Mouse (Mus musculus) limb, embryonic 13.5 days (tissue): Measurements from ENCODE around the gene Bcar1. TPM values are rescaled to one million over a fixed set of nuclear protein-coding genes. Genes with fewer than 3 reads are reported as not detected.

Experiments used
- ATAC-seq: fragments of 200-750 bp; cut with Nextera tagmentation; 2 replicates; pipeline ENCODE4 v1.8.0; 2017; ENCODE audit warnings: low read depth, moderate number of reproducible peaks, moderate TSS enrichment; ENCODE audit not compliant: low FRiP score
- H3K27ac ChIP-seq: fragments of 300-500 bp; sonication (generic); 2 replicates; pipeline ENCODE4 v1.5.1; 2015; ENCODE audit warnings: inconsistent platforms, mild to moderate bottlenecking, moderate library complexity
- H3K27me3 ChIP-seq: fragments of 300-500 bp; sonication (generic); 2 replicates; pipeline ENCODE4 v1.6.1; 2015; ENCODE audit warnings: mild to moderate bottlenecking, inconsistent platforms
- H3K36me3 ChIP-seq: fragments of 300-500 bp; sonication (generic); 2 replicates; pipeline ENCODE4 v1.6.1; 2015; ENCODE audit warnings: inconsistent platforms, mild to moderate bottlenecking, moderate library complexity
- H3K4me1 ChIP-seq: fragments of 300-500 bp; sonication (generic); 2 replicates; pipeline ENCODE4 v1.6.1; 2015; ENCODE audit warnings: inconsistent platforms
- H3K4me2 ChIP-seq: fragments of 300-500 bp; sonication (generic); replicated peaks from 2 replicates; pipeline ENCODE4 v1.6.1; 2015; ENCODE audit warnings: inconsistent platforms, mild to moderate bottlenecking, moderate library complexity
- H3K4me3 ChIP-seq: fragments of 300-500 bp; sonication (generic); 2 replicates; pipeline ENCODE4 v1.5.1; 2015; ENCODE audit warnings: moderate library complexity, mild to moderate bottlenecking, inconsistent platforms
- H3K9ac ChIP-seq: fragments of 300-500 bp; sonication (generic); 2 replicates; pipeline ENCODE4 v1.6.1; 2015; ENCODE audit warnings: mild to moderate bottlenecking, inconsistent platforms
- H3K9me3 ChIP-seq: fragments of 300-500 bp; sonication (generic); 2 replicates; pipeline ENCODE4 v1.6.1; 2016; ENCODE audit warnings: inconsistent platforms
- WGBS: fragments of 180-500 bp; shearing (Covaris S2); methylation state at CpG from one replicate; pipeline ENCODE4 v1.1.7; 2015; 5-methylcytosine and 5-hydroxymethylcytosine counted together
- polyA plus RNA-seq: library from polyadenylated mRNA; unstranded; fragments of >200 nt; fragmentation: Nextera tagmentation; extraction: Ambion mirVana; gene quantifications from 2 replicates; pipeline ENCODE4 v1.2.1, GENCODE M21; 2015

The Bcar1 gene
- polyA plus RNA-seq, 1 experiment from 2014 or later = 41.8 TPM

DNA sequence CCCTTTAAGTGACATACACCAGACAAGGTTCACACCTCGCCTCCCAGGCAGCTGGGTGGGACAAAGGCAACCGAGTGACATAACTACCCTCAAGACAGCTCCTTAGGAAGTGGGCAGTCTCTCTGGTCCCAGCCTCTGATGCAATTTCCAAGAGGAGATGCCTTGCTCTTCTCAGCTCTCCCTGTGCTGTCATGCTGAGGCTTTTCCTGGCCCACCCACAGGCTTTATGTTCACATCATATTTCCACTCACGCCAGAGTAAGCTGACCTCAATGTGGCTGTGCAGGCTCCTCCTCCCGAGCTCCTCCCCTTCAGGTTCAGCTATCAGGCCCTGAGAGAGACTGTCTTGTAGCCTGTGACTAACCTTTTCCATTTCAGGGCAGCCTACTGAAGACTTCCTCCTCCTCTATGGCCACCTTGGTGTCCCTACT, 23.5 kb downstream of the Bcar1 start:
- Histone ChIP-seq H3K4me1 (peaks cover 31% of the 10 kb centered on the region), H3K27me3 (no peaks in the 10 kb centered on the region), H3K9me3 (no peaks in the 10 kb centered on the region), H3K36me3 (peaks cover 50% of the 10 kb centered on the region), H3K27ac (no peak overlapping the region), H3K9ac (no peak overlapping the region), H3K4me2 (no peak overlapping the region), H3K4me3 (no peak overlapping the region)
- WGBS = 51% methylated on average over 4 of the region's 4 CpGs
- no peak for ATAC-seq

DNA sequence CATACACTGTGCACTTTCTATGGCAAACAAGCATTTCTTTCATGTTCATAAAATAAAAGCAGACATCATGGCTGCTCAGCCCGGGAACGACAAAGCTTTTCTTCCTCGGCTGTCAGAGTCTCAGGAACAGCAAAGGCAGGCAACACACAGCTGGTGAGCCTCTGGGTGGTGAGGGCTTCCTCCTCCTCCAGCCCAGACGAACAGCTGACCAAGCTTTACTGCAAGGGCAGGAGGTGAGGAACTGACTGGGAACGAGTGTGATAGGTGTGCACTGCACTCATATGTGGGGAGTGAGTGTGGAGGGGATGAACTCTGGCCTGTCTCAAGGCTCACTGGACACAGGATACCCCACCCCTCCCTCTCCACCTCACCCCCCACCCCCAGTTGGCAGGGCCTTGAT, 24.7 kb downstream of the Bcar1 start:
- no peak overlapping the region for H3K27ac ChIP-seq
- no peaks in the 10 kb centered on the region for H3K27me3 ChIP-seq
- WGBS = 69% methylated on average over 5 of the region's 5 CpGs
- no peak overlapping the region for H3K9ac ChIP-seq
- no peak overlapping the region for H3K4me3 ChIP-seq
- H3K4me1 ChIP-seq = peaks cover 22% of the 10 kb centered on the region
- no peaks in the 10 kb centered on the region for H3K9me3 ChIP-seq
- no peak overlapping the region for H3K4me2 ChIP-seq
- H3K36me3 ChIP-seq = peaks cover 62% of the 10 kb centered on the region
- ATAC-seq = no peak

DNA sequence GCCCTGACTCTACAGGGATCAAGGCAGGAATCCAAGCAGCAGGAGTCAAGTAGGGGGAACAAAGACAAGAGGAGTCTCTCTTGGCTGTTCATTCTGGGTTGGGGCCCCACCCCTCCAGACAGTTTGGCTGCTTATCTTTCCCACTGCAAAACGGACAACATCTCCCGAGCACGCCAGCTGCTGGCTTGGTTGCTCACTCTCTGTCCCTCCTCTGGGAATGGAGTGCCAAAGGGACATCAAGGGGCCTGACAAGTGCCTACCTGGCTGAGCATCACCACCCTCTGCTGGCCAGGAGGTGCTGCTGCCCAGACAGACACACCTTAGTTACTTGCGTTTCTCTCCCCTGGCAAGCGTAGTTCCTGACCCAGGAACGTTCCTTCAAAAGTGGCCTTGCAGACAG, 25.7 kb downstream of the Bcar1 start:
- H3K4me2 ChIP-seq = no peak overlapping the region
- peaks cover 22% of the 10 kb centered on the region for H3K4me1 ChIP-seq
- H3K9ac ChIP-seq = peak overlapping the region; percentile 64; the same call in 1 of the 2 replicates
- no peaks in the 10 kb centered on the region for H3K27me3 ChIP-seq
- no peak for ATAC-seq
- 78% methylated on average over 6 of the region's 6 CpGs for WGBS
- no peak overlapping the region for H3K4me3 ChIP-seq
- H3K9me3 ChIP-seq = no peaks in the 10 kb centered on the region
- H3K36me3 ChIP-seq = peaks cover 72% of the 10 kb centered on the region
- peak overlapping the region; percentile 85 for H3K27ac ChIP-seq

DNA sequence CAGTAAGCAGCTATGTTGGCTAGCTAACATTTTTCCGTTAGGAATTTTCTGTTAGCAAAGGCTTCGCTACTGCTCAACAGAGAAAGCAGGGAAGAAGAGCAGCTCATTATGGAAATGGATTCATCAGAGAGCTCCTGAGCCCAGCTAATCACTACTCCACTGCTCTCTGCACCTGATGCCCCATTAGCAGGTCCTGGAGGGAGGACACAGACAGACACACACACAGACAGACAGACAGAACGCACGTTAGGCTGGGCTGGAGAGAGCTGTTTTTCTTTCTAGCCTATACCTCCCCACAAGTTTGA, 26.2 kb downstream of the Bcar1 start:
- no peak overlapping the region for H3K4me3 ChIP-seq
- WGBS = 84% methylated on average over 4 of the region's 4 CpGs
- peaks cover 22% of the 10 kb centered on the region for H3K4me1 ChIP-seq
- H3K4me2 ChIP-seq = peak overlapping the region; percentile 25; the same call in 1 of the 2 replicates
- H3K27ac ChIP-seq = peak overlapping the region; percentile 85
- ATAC-seq = no peak
- H3K9ac ChIP-seq = peak overlapping the region; percentile 64
- no peaks in the 10 kb centered on the region for H3K27me3 ChIP-seq
- H3K36me3 ChIP-seq = peaks cover 77% of the 10 kb centered on the region
- no peaks in the 10 kb centered on the region for H3K9me3 ChIP-seq

DNA sequence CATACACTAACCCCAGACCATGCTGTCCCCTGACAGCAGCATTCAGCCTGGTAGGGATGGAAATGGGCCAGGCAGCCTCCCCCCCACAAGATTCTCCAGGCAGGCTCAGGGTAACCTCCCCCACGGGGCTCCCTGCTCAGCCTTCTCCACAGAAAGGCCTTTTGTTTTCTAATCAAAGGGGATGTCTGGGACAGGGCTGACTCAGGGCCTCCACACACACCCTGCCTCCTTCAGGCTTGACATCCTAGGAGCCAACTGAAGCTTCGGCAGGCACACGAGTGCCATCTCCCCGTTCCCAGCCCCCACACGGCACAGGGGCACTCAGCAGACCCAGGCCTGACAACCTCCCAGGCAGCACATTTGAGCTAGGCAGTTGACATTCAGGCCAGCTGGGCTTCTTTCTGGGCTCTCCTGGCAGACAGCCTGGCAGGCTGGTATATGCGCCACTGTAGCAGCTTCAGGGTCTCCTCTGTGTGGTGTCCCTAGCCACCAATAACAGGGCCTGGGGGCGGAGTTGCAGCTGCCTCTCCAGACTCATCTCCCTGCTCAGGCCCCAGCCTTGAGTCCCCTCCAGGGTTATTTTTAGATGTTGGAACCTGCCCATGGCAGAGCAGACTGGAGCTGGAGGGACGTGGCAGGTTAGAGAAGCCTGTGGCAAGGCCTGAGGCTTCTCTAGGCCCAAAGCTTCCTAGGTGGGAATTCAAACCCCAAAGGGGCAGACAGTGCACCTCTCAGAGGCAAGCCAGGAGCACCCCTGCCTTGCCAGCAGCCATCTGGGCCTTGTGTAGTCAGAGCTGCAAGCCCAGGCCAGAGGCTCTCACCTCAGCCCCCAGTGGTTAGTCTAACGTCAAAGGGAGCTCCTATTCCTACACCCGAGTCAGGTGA, 26.8 kb downstream of the Bcar1 start:
- no peaks in the 10 kb centered on the region for H3K9me3 ChIP-seq
- peaks cover 83% of the 10 kb centered on the region for H3K36me3 ChIP-seq
- peak overlapping the region; percentile 25; the same call in 1 of the 2 replicates for H3K4me2 ChIP-seq
- H3K9ac ChIP-seq = peak overlapping the region; percentile 64
- H3K4me3 ChIP-seq = no peak overlapping the region
- 65% methylated on average over 10 of the region's 10 CpGs for WGBS
- peaks cover 22% of the 10 kb centered on the region for H3K4me1 ChIP-seq
- H3K27me3 ChIP-seq = no peaks in the 10 kb centered on the region
- ATAC-seq = peak; percentile 70
- H3K27ac ChIP-seq = peak overlapping the region; percentile 85

DNA sequence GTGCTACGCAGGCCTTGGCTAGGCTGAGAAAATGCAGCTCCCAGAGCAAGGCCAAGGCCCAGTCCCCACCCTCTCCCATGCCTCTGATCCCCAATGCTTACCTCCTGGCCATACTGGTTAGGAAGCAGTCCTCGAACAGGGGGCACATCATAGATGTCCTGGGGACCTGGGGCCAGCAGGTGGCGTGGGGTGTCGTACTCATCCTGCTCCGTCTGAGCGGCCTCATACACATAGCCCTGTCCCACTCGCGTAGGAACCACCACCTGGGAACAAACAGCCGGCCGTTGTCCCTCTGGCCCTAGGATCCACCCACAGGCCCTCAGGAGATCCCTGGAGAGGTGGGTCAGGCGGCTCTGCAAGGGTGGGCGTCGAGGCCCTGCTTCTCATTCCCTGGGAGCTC, 28.1 kb downstream of the Bcar1 start:
- WGBS = 90% methylated on average over 13 of the region's 13 CpGs
- H3K36me3 ChIP-seq = peaks cover 87% of the 10 kb centered on the region

DNA sequence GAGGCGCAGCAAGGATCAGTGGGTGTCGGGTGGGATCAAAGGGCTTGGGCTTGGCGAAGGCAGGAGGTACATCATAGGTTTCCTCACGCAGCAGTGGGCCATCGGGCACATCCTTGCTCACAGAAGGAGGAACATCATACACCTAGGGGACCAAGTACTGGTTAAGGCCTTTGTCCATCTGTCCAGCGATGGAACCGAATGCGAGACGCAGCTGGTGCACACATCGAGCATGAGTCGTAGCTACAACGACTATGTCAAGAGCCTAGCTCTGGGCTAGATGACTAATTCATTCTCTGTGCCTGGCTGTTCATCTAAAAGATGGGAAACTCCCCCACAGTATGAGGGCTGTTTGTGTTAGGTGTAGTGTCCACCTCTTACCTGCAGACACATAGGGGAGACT, 29.3 kb downstream of the Bcar1 start:
- Histone ChIP-seq H3K4me1 (peaks cover 22% of the 10 kb centered on the region), H3K4me2 (no peak overlapping the region), H3K27ac (no peak overlapping the region), H3K36me3 (peaks cover 87% of the 10 kb centered on the region), H3K4me3 (no peak overlapping the region), H3K9ac (no peak overlapping the region; the same call in 1 of the 2 replicates), H3K9me3 (no peaks in the 10 kb centered on the region), H3K27me3 (no peaks in the 10 kb centered on the region)
- WGBS = 95% methylated on average over 12 of the region's 12 CpGs
- ATAC-seq = no peak

More for the DNA sequence above, 28.1 kb downstream of the Bcar1 start:
- Histone ChIP-seq H3K4me3 (no peak overlapping the region), H3K4me1 (peaks cover 22% of the 10 kb centered on the region), H3K4me2 (no peak overlapping the region), H3K9me3 (no peaks in the 10 kb centered on the region), H3K27me3 (no peaks in the 10 kb centered on the region), H3K27ac (no peak overlapping the region), H3K9ac (no peak overlapping the region)
- ATAC-seq = no peak

DNA sequence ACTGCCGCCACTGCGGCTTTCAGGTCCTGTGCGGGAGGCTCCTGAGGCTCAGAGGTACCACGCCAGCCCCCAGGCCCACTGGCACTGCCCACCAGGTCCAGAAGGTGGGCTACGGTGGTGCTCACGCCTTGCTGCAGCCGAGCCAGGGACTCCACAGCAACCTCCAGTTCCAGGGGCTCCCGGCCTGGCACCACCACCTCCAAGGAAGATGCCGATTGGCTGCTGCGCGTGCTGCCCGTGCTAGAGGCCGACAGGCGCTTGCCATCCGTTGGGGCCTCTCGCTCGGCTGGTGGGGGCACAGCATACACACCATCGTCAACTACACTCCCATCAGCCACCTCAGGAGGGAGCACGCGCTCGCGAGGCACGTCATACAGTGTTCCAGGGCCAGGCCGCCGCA, 29.8 kb downstream of the Bcar1 start:
- H3K27me3 ChIP-seq = no peaks in the 10 kb centered on the region
- H3K4me2 ChIP-seq = no peak overlapping the region
- peaks cover 88% of the 10 kb centered on the region for H3K36me3 ChIP-seq
- H3K27ac ChIP-seq = no peak overlapping the region
- H3K4me3 ChIP-seq = no peak overlapping the region
- ATAC-seq = no peak
- no peak overlapping the region for H3K9ac ChIP-seq
- H3K9me3 ChIP-seq = no peaks in the 10 kb centered on the region
- peaks cover 22% of the 10 kb centered on the region for H3K4me1 ChIP-seq
- 94% methylated on average over 25 of the region's 25 CpGs for WGBS

DNA sequence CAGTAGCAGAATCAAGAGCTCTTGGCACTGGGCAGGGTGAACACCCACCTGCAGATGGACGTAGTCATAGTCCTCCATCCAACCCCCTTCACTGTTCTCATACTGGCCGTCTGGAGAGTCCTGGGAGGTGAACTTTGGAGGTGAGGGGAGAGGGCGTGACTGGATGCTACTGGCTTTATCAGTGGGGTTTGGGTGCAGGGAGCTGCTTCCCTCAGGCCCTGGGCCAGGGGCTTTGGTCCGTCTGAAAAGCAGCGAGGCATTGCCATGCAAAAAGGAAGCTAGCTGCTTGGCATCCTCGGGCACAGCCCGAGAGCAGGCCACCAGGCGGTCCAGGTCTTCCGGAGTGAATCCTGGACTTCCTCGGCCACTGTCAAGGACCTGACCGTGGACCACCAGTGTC, 30.3 kb downstream of the Bcar1 start:
- H3K27me3 ChIP-seq = no peaks in the 10 kb centered on the region
- H3K9ac ChIP-seq = no peak overlapping the region; the same call in 1 of the 2 replicates
- no peak for ATAC-seq
- WGBS = 91% methylated on average over 11 of the region's 11 CpGs
- peaks cover 22% of the 10 kb centered on the region for H3K4me1 ChIP-seq
- no peak overlapping the region for H3K4me3 ChIP-seq
- peaks cover 85% of the 10 kb centered on the region for H3K36me3 ChIP-seq
- no peak overlapping the region for H3K27ac ChIP-seq
- H3K9me3 ChIP-seq = no peaks in the 10 kb centered on the region
- no peak overlapping the region for H3K4me2 ChIP-seq

DNA sequence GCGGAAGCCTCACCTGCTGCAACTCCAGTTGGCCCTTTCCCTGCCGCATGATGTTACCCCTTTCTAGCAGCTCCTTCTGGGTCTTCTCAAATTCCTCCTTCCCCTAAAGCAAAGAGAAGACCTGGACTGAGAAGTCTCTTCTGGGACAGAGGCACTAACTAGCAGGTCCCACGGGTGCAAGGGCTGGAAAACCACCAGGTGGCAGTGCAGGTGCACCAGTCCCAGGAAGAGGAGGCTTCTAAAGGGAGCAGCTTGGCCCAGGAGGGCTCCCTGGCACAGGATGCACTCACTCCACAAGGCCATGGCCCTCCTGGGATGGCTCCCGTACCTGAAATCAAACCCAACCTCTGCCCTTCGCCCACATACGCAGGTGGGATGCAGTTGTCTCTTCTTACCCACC, 31.0 kb downstream of the Bcar1 start:
- Histone ChIP-seq H3K4me2 (no peak overlapping the region), H3K9ac (no peak overlapping the region), H3K4me3 (no peak overlapping the region), H3K4me1 (peaks cover 17% of the 10 kb centered on the region), H3K27me3 (no peaks in the 10 kb centered on the region), H3K27ac (no peak overlapping the region), H3K9me3 (no peaks in the 10 kb centered on the region), H3K36me3 (peaks cover 83% of the 10 kb centered on the region)
- 74% methylated on average over 6 of the region's 6 CpGs for WGBS
- ATAC-seq = no peak

DNA sequence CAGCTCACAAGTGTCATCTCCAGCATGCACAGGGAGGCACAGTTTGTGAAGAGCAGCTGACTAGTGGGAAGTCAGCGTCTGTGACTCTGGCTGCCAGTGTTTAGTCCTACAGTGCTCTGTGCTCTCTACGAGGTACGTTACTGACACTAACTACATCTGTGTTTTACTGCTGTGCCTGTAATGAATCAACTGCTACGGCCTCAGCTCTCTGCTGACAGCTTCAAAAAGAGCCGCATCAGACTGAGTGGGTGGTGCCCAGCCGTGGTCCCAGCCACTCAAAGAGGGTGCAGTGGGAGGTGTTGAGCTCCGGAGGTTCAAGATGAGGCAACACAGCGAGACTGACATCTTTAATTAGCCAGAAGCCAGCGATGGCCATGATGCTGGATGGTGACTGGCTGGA, 31.5 kb downstream of the Bcar1 start:
- Histone ChIP-seq H3K9ac (no peak overlapping the region), H3K9me3 (no peaks in the 10 kb centered on the region), H3K4me1 (peaks cover 12% of the 10 kb centered on the region), H3K27me3 (no peaks in the 10 kb centered on the region), H3K27ac (no peak overlapping the region), H3K4me2 (no peak overlapping the region), H3K36me3 (peaks cover 85% of the 10 kb centered on the region), H3K4me3 (no peak overlapping the region)
- ATAC-seq = no peak
- WGBS = 43% methylated on average over 9 of the region's 9 CpGs

DNA sequence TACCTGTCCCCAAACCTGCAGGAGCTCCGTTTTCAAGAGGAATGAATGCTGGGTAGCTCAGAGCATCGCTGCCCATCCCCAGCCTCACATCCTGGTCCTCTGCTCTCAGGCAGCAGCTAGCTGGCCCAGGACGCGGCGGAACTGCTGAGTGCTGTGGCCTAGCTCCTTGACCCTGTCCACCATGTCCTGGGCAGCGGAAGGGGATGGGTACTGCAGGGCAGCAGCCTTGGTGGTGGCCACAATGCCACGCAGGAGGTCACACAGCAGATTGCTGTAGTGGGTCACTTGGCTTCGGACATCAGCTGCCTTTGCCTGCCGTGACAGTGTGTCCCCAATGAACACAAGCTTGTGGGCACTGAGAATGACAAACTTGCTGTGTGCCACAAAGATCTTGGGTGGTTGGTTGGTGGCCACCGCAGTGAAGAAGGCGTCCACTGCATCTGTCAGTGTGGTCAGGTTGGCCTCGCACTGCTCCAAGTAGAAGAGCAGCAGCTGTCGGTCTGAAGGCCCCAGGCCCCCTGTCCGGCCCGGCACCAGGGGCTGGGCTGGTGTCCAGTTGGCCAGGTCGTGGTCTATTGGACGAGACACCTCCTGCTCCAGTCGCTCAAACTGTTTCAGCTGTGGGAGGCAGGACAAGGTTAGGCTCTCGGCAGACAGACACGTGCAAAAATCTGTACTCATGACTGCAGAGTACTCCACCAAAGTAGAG, 32.7 kb downstream of the Bcar1 start:
- H3K36me3 ChIP-seq = peaks cover 78% of the 10 kb centered on the region
- 91% methylated on average over 20 of the region's 20 CpGs for WGBS
- H3K27ac ChIP-seq = no peak overlapping the region
- no peak overlapping the region for H3K4me2 ChIP-seq
- H3K4me1 ChIP-seq = 0 out of 2 replicates have a peak, but pooled peaks cover under 1% of the 10 kb centered on the region
- no peak for ATAC-seq
- no peak overlapping the region for H3K4me3 ChIP-seq
- H3K27me3 ChIP-seq = no peaks in the 10 kb centered on the region
- H3K9ac ChIP-seq = no peak overlapping the region
- H3K9me3 ChIP-seq = no peaks in the 10 kb centered on the region
